Mouse (Mus musculus) kidney, embryonic 14.5 days (tissue): ENCODE data around the gene Sult1d1. TPM values are rescaled to one million over a fixed set of nuclear protein-coding genes. Genes with fewer than 3 reads are reported as not detected.

ENCODE experiments used
- ATAC-seq: fragments of 200-750 bp; cut with Nextera tagmentation; 2 replicates; pipeline ENCODE4 v1.8.0; 2017; ENCODE audit warnings: moderate number of reproducible peaks, mild to moderate bottlenecking, moderate TSS enrichment, moderate library complexity; ENCODE audit not compliant: low FRiP score, low TSS enrichment
- H3K27ac ChIP-seq: fragments of 300-500 bp; sonication (generic); 2 replicates; pipeline ENCODE4 v1.5.1; 2014; ENCODE audit warnings: low read depth, mild to moderate bottlenecking, low read length, moderate library complexity, mixed read lengths
- H3K27me3 ChIP-seq: fragments of 300-500 bp; sonication (generic); 2 replicates; pipeline ENCODE4 v1.6.1; 2014; ENCODE audit warnings: mild to moderate bottlenecking, low read length; ENCODE audit not compliant: control insufficient read depth, insufficient read depth
- H3K36me3 ChIP-seq: fragments of 300-500 bp; sonication (generic); 2 replicates; pipeline ENCODE4 v1.6.1; 2014; ENCODE audit warnings: low read length, mixed read lengths; ENCODE audit not compliant: control insufficient read depth, insufficient read depth
- H3K4me1 ChIP-seq: fragments of 300-500 bp; sonication (generic); 2 replicates; pipeline ENCODE4 v1.6.1; 2014; ENCODE audit warnings: low read length, mixed read lengths; ENCODE audit not compliant: control insufficient read depth, insufficient read depth
- H3K4me2 ChIP-seq: fragments of 300-500 bp; sonication (generic); replicated peaks from 2 replicates; pipeline ENCODE4 v1.6.1; 2014; ENCODE audit warnings: low read depth, mild to moderate bottlenecking, low read length
- H3K4me3 ChIP-seq: fragments of 300-500 bp; sonication (generic); 2 replicates; pipeline ENCODE4 v1.5.1; 2014; ENCODE audit warnings: mild to moderate bottlenecking, low read length
- H3K9ac ChIP-seq: fragments of 300-500 bp; sonication (generic); 2 replicates; pipeline ENCODE4 v1.6.1; 2014; ENCODE audit warnings: low read depth, mild to moderate bottlenecking, low read length, moderate library complexity
- H3K9me3 ChIP-seq: fragments of 300-500 bp; sonication (generic); 2 replicates; pipeline ENCODE4 v1.6.1; 2016; ENCODE audit warnings: low read length; ENCODE audit not compliant: control insufficient read depth
- WGBS: fragments of 180-500 bp; shearing (Covaris S2); extraction: QIAGEN DNeasy Blood & Tissue Kit; methylation state at CpG from one replicate; pipeline ENCODE4 v1.1.7; 2014; 5-methylcytosine and 5-hydroxymethylcytosine counted together
- polyA plus RNA-seq: library from polyadenylated mRNA; unstranded; fragments of >200 nt; fragmentation: Nextera tagmentation; extraction: Ambion mirVana; gene quantifications from 2 replicates; pipeline ENCODE4 v1.2.1, GENCODE M21; 2014

Gene Sult1d1
- polyA plus RNA-seq, 1 experiment from 2014 or later, result 31.0 TPM

GRCm38 (mm10) chr5:87573490-87573889 is 4.7 kb upstream of the Sult1d1 start:
- no peaks in the 10 kb centered on the region for H3K36me3 ChIP-seq
- no peaks in the 10 kb centered on the region for H3K4me1 ChIP-seq
- 41% methylated on average over 5 of the region's 5 CpGs for WGBS
- no peaks in the 10 kb centered on the region for H3K27me3 ChIP-seq
- no peak overlapping the region for H3K4me3 ChIP-seq
- H3K9ac ChIP-seq, result no peak overlapping the region
- peak overlapping the region; percentile 4; the same call in 1 of the 2 replicates for H3K27ac ChIP-seq
- peak; percentile 64; the same call in 1 of the 2 replicates for ATAC-seq
- no peaks in the 10 kb centered on the region for H3K9me3 ChIP-seq
- H3K4me2 ChIP-seq, result no peak overlapping the region

GRCm38 (mm10) chr5:87572781-87573180 is 4.0 kb upstream of the Sult1d1 start:
- no peak overlapping the region for H3K4me2 ChIP-seq
- H3K9me3 ChIP-seq, result no peaks in the 10 kb centered on the region
- H3K9ac ChIP-seq, result no peak overlapping the region
- no peaks in the 10 kb centered on the region for H3K27me3 ChIP-seq
- 75% methylated on average over 6 of the region's 6 CpGs for WGBS
- peak overlapping the region; percentile 9; the same call in 1 of the 2 replicates for H3K27ac ChIP-seq
- H3K4me3 ChIP-seq, result no peak overlapping the region
- H3K36me3 ChIP-seq, result no peaks in the 10 kb centered on the region
- no peak for ATAC-seq
- H3K4me1 ChIP-seq, result no peaks in the 10 kb centered on the region

- no peaks in the 10 kb centered on the region for H3K36me3 ChIP-seq
- no peaks in the 10 kb centered on the region for H3K27me3 ChIP-seq
- H3K4me2 ChIP-seq, result no peak overlapping the region
- no peaks in the 10 kb centered on the region for H3K9me3 ChIP-seq
- no peak overlapping the region for H3K4me3 ChIP-seq
- ATAC-seq, result no peak
- WGBS, result 86% methylated on average over 1 of the region's 1 CpGs
- H3K27ac ChIP-seq, result no peak overlapping the region
- no peak overlapping the region for H3K9ac ChIP-seq
- H3K4me1 ChIP-seq, result no peaks in the 10 kb centered on the region
Measured at GRCm38 (mm10) chr5:87567306-87567705, 1.5 kb downstream of the Sult1d1 start.

GRCm38 (mm10) chr5:87562966-87563365 is 5.9 kb downstream of the Sult1d1 start:
- ATAC-seq, result no peak
- Histone ChIP-seq H3K4me3 (no peak overlapping the region), H3K27ac (no peak overlapping the region), H3K4me1 (no peaks in the 10 kb centered on the region), H3K9ac (no peak overlapping the region), H3K36me3 (no peaks in the 10 kb centered on the region), H3K4me2 (no peak overlapping the region), H3K27me3 (no peaks in the 10 kb centered on the region), H3K9me3 (no peaks in the 10 kb centered on the region)

GRCm38 (mm10) chr5:87562526-87562925 is 6.3 kb downstream of the Sult1d1 start:
- Histone ChIP-seq H3K9ac (no peak overlapping the region), H3K4me2 (no peak overlapping the region), H3K4me3 (no peak overlapping the region), H3K9me3 (no peaks in the 10 kb centered on the region), H3K36me3 (no peaks in the 10 kb centered on the region), H3K4me1 (no peaks in the 10 kb centered on the region), H3K27me3 (no peaks in the 10 kb centered on the region), H3K27ac (no peak overlapping the region)
- ATAC-seq, result no peak
- WGBS, result 76% methylated on average over 4 of the region's 4 CpGs

- no peak for ATAC-seq
- Histone ChIP-seq H3K9me3 (no peaks in the 10 kb centered on the region), H3K27ac (no peak overlapping the region), H3K4me3 (no peak overlapping the region), H3K27me3 (no peaks in the 10 kb centered on the region), H3K36me3 (no peaks in the 10 kb centered on the region), H3K9ac (no peak overlapping the region), H3K4me2 (no peak overlapping the region), H3K4me1 (no peaks in the 10 kb centered on the region)
- WGBS, result 74% methylated on average over 5 of the region's 5 CpGs
Measured at GRCm38 (mm10) chr5:87560145-87560544, 8.7 kb downstream of the Sult1d1 start.

- no peaks in the 10 kb centered on the region for H3K27me3 ChIP-seq
- WGBS, result 43% methylated on average over 1 of the region's 1 CpGs
- H3K9me3 ChIP-seq, result no peaks in the 10 kb centered on the region
- no peaks in the 10 kb centered on the region for H3K4me1 ChIP-seq
- no peak overlapping the region for H3K4me3 ChIP-seq
- no peak overlapping the region for H3K9ac ChIP-seq
- no peak for ATAC-seq
- no peak overlapping the region for H3K4me2 ChIP-seq
- H3K36me3 ChIP-seq, result no peaks in the 10 kb centered on the region
- no peak overlapping the region for H3K27ac ChIP-seq
Measured at GRCm38 (mm10) chr5:87550935-87551334, 17.9 kb downstream of the Sult1d1 start.

- Histone ChIP-seq H3K9ac (no peak within 1 kb of the TSS), H3K4me3 (no peak within 1 kb of the TSS), H3K27ac (no peak within 1 kb of the TSS), H3K9me3 (no peaks in the 10 kb centered on the region), H3K36me3 (no peaks in the 10 kb centered on the region), H3K27me3 (no peaks in the 10 kb centered on the region), H3K4me2 (no peak within 1 kb of the TSS), H3K4me1 (no peaks in the 10 kb centered on the region)
- peak; percentile 71; the same call in 1 of the 2 replicates for ATAC-seq
- 65% methylated on average over 2 of the region's 2 CpGs for WGBS
Measured at GRCm38 (mm10) chr5:87538111-87538510, 30.7 kb downstream of the Sult1d1 start, which contains the start of gene Sult1b1. Gene Sult1b1 (minus strand): TSS chr5:87538195.

- peak overlapping the region; percentile 37; the same call in 1 of the 2 replicates for H3K27ac ChIP-seq
- H3K9me3 ChIP-seq, result no peaks in the 10 kb centered on the region
- no peak overlapping the region for H3K4me2 ChIP-seq
- no peaks in the 10 kb centered on the region for H3K27me3 ChIP-seq
- ATAC-seq, result peak; percentile 91
- WGBS, result 38% methylated on average over 4 of the region's 4 CpGs
- H3K36me3 ChIP-seq, result no peaks in the 10 kb centered on the region
- H3K4me1 ChIP-seq, result no peaks in the 10 kb centered on the region
- no peak overlapping the region for H3K4me3 ChIP-seq
- H3K9ac ChIP-seq, result no peak overlapping the region
Measured at GRCm38 (mm10) chr5:87535994-87536644, 32.7 kb downstream of the Sult1d1 start.
